Mouse (Mus musculus) megakaryocyte-erythroid progenitor cell, adult 5 weeks (primary cell): ENCODE measurements around the gene Slc36a1. TPM values are rescaled to one million over a fixed set of nuclear protein-coding genes. Genes with fewer than 3 reads are reported as not detected.

Source experiments
- polyA plus RNA-seq: library from polyadenylated mRNA; stranded (reverse); fragments of >175 nt; gene quantifications from 2 replicates; pipeline ENCODE4 v1.2.3, GENCODE M21; 2012

The Slc36a1 gene
- 16.1 and 17.8 TPM in 2 replicates for polyA plus RNA-seq

GRCm38 (mm10) chr11:55204159-55204596, at the start of gene Slc36a1:
TSS of gene Slc36a1 (plus strand) at chr11:55204350.

GRCm38 (mm10) chr11:55184733-55185291, 19.3 kb upstream of the Slc36a1 start, which contains the start of gene Slc36a2:
TSS of gene Slc36a2 (minus strand) at chr11:55185077.

Other genes starting within 250 kb of the Slc36a1 start
- gene Tnip1, start 241.4 kb upstream of the Slc36a1 start, polyA plus RNA-seq: 111 TPM in 2 replicates
- 40.1 and 43.5 TPM in 2 replicates for gene Anxa6, start 170.9 kb upstream of the Slc36a1 start, polyA plus RNA-seq
- gene Ccdc69, start 126.2 kb upstream of the Slc36a1 start, polyA plus RNA-seq: 15.1 and 17.8 TPM in 2 replicates
- gene Gm2a, start 106.2 kb upstream of the Slc36a1 start, polyA plus RNA-seq: 27.8 and 37.9 TPM in 2 replicates
- not detected in 2 replicates for gene Slc36a3, start 52.6 kb upstream of the Slc36a1 start, polyA plus RNA-seq
- 0.43 and 1.2 TPM in 2 replicates for gene Slc36a2, start 19.3 kb upstream of the Slc36a1 start, polyA plus RNA-seq
- gene Fat2, start 132.2 kb downstream of the Slc36a1 start, polyA plus RNA-seq: not detected in 2 replicates
- 0.05 and 0.18 TPM in 2 replicates for gene Sparc, start 218.8 kb downstream of the Slc36a1 start, polyA plus RNA-seq